Mouse (Mus musculus) liver, embryonic 15.5 days (tissue): Measurements from ENCODE around the gene Fat3. TPM values are rescaled to one million over a fixed set of nuclear protein-coding genes. Genes with fewer than 3 reads are reported as not detected.

Experiments
- ATAC-seq: fragments of 200-750 bp; cut with Nextera tagmentation; 2 replicates; pipeline ENCODE4 v1.8.0; 2017; ENCODE audit warnings: moderate number of reproducible peaks, mild to moderate bottlenecking, moderate library complexity; ENCODE audit not compliant: insufficient read depth
- H3K27ac ChIP-seq: fragments of 300-500 bp; sonication (generic); replicated peaks from 2 replicates; pipeline ENCODE4 v1.5.1; 2015; ENCODE audit warnings: mild to moderate bottlenecking, inconsistent platforms
- H3K27me3 ChIP-seq: fragments of 300-500 bp; sonication (generic); 2 replicates; pipeline ENCODE4 v1.6.1; 2015; ENCODE audit warnings: mild to moderate bottlenecking, inconsistent platforms
- H3K36me3 ChIP-seq: fragments of 300-500 bp; sonication (generic); replicated peaks from 2 replicates; pipeline ENCODE4 v1.6.1; 2015; ENCODE audit warnings: moderate library complexity, mild to moderate bottlenecking, inconsistent platforms
- H3K4me1 ChIP-seq: fragments of 300-500 bp; sonication (generic); replicated peaks from 2 replicates; pipeline ENCODE4 v1.6.1; 2015; ENCODE audit warnings: inconsistent platforms
- H3K4me2 ChIP-seq: fragments of 300-500 bp; sonication (generic); 2 replicates; pipeline ENCODE4 v1.6.1; 2015; ENCODE audit warnings: moderate library complexity, mild to moderate bottlenecking, inconsistent platforms
- H3K4me3 ChIP-seq: fragments of 300-500 bp; sonication (generic); replicated peaks from 2 replicates; pipeline ENCODE4 v1.5.1; 2015; ENCODE audit warnings: mild to moderate bottlenecking, inconsistent platforms
- H3K9ac ChIP-seq: fragments of 300-500 bp; sonication (generic); 2 replicates; pipeline ENCODE4 v1.6.1; 2015; ENCODE audit warnings: moderate library complexity, mild to moderate bottlenecking, inconsistent platforms
- H3K9me3 ChIP-seq: fragments of 300-500 bp; sonication (generic); replicated peaks from 2 replicates; pipeline ENCODE4 v1.6.1; 2016; ENCODE audit warnings: inconsistent platforms
- WGBS: fragments of 180-500 bp; shearing (Covaris S2); methylation state at CpG from one replicate; pipeline ENCODE4 v1.1.7; 2015; ENCODE audit warnings: mixed read lengths; ENCODE audit not compliant: insufficient replicate concordance; 5-methylcytosine and 5-hydroxymethylcytosine counted together
- polyA plus RNA-seq: library from polyadenylated mRNA; unstranded; fragments of >200 nt; fragmentation: Nextera tagmentation; extraction: Ambion mirVana; gene quantifications from 2 replicates; pipeline ENCODE4 v1.2.1, GENCODE M21; 2015

Gene Fat3
- polyA plus RNA-seq, 1 experiment from 2014 or later, result 0.06 TPM

- Histone ChIP-seq H3K9ac (no peak overlapping the region), H3K9me3 (no peaks in the 10 kb centered on the region), H3K4me1 (no peaks in the 10 kb centered on the region), H3K27me3 (no peaks in the 10 kb centered on the region), H3K4me2 (no peak overlapping the region), H3K27ac (no peak overlapping the region), H3K36me3 (no peaks in the 10 kb centered on the region), H3K4me3 (no peak overlapping the region)
- 27% methylated on average over 4 of the region's 4 CpGs for WGBS
- ATAC-seq, result no peak
Observed at GRCm38 (mm10) chr9:16353049-16353724, 147.9 kb downstream of the Fat3 start.

GRCm38 (mm10) chr9:16352486-16353048 is 148.5 kb downstream of the Fat3 start:
- ATAC-seq, result no peak
- WGBS, result 41% methylated on average over 3 of the region's 4 CpGs
- no peak overlapping the region for H3K4me3 ChIP-seq
- H3K9ac ChIP-seq, result no peak overlapping the region
- no peaks in the 10 kb centered on the region for H3K4me1 ChIP-seq
- no peaks in the 10 kb centered on the region for H3K36me3 ChIP-seq
- no peaks in the 10 kb centered on the region for H3K9me3 ChIP-seq
- H3K4me2 ChIP-seq, result no peak overlapping the region
- no peaks in the 10 kb centered on the region for H3K27me3 ChIP-seq
- no peak overlapping the region for H3K27ac ChIP-seq

GRCm38 (mm10) chr9:16344902-16345855 is 155.9 kb downstream of the Fat3 start:
- Histone ChIP-seq H3K4me2 (no peak overlapping the region), H3K27ac (no peak overlapping the region), H3K9ac (no peak overlapping the region), H3K27me3 (no peaks in the 10 kb centered on the region), H3K9me3 (no peaks in the 10 kb centered on the region), H3K4me1 (no peaks in the 10 kb centered on the region), H3K4me3 (no peak overlapping the region), H3K36me3 (no peaks in the 10 kb centered on the region)
- ATAC-seq, result no peak
- 62% methylated on average over 11 of the region's 11 CpGs for WGBS

GRCm38 (mm10) chr9:16343191-16343590 is 157.9 kb downstream of the Fat3 start:
- H3K36me3 ChIP-seq, result no peaks in the 10 kb centered on the region
- no peak overlapping the region for H3K9ac ChIP-seq
- no peaks in the 10 kb centered on the region for H3K9me3 ChIP-seq
- H3K4me3 ChIP-seq, result no peak overlapping the region
- no peak overlapping the region for H3K27ac ChIP-seq
- WGBS, result 59% methylated on average over 2 of the region's 2 CpGs
- H3K4me2 ChIP-seq, result no peak overlapping the region
- no peak for ATAC-seq
- H3K27me3 ChIP-seq, result no peaks in the 10 kb centered on the region
- no peaks in the 10 kb centered on the region for H3K4me1 ChIP-seq

- Histone ChIP-seq H3K27ac (no peak overlapping the region), H3K9me3 (no peaks in the 10 kb centered on the region), H3K4me2 (no peak overlapping the region), H3K36me3 (no peaks in the 10 kb centered on the region), H3K9ac (no peak overlapping the region), H3K27me3 (no peaks in the 10 kb centered on the region), H3K4me1 (no peaks in the 10 kb centered on the region), H3K4me3 (no peak overlapping the region)
- no peak for ATAC-seq
- 39% methylated on average over 8 of the region's 8 CpGs for WGBS
Observed at GRCm38 (mm10) chr9:16342577-16342976, 158.5 kb downstream of the Fat3 start.

GRCm38 (mm10) chr9:16330290-16330984 is 170.6 kb downstream of the Fat3 start:
- Histone ChIP-seq H3K9ac (no peak overlapping the region), H3K27ac (no peak overlapping the region), H3K4me1 (no peaks in the 10 kb centered on the region), H3K9me3 (no peaks in the 10 kb centered on the region), H3K4me2 (no peak overlapping the region), H3K27me3 (no peaks in the 10 kb centered on the region), H3K36me3 (no peaks in the 10 kb centered on the region), H3K4me3 (no peak overlapping the region)
- ATAC-seq, result no peak
- 28% methylated on average over 3 of the region's 3 CpGs for whole genome bisulfite sequencing

GRCm38 (mm10) chr9:16318957-16319356 is 182.1 kb downstream of the Fat3 start:
- 55% methylated on average over 1 of the region's 1 CpGs for WGBS
- Histone ChIP-seq H3K27me3 (no peaks in the 10 kb centered on the region), H3K9me3 (no peaks in the 10 kb centered on the region), H3K36me3 (no peaks in the 10 kb centered on the region), H3K27ac (no peak overlapping the region), H3K4me1 (no peaks in the 10 kb centered on the region), H3K4me3 (no peak overlapping the region), H3K4me2 (no peak overlapping the region), H3K9ac (no peak overlapping the region)
- no peak for ATAC-seq

- ATAC-seq, result no peak
- H3K9me3 ChIP-seq, result no peaks in the 10 kb centered on the region
- no peak overlapping the region for H3K27ac ChIP-seq
- H3K4me3 ChIP-seq, result no peak overlapping the region
- no peaks in the 10 kb centered on the region for H3K4me1 ChIP-seq
- no peaks in the 10 kb centered on the region for H3K27me3 ChIP-seq
- H3K9ac ChIP-seq, result no peak overlapping the region
- no peaks in the 10 kb centered on the region for H3K36me3 ChIP-seq
- no peak overlapping the region for H3K4me2 ChIP-seq
- 11% methylated on average over 4 of the region's 4 CpGs for WGBS
Observed at GRCm38 (mm10) chr9:16312599-16313197, 188.4 kb downstream of the Fat3 start.

- Histone ChIP-seq H3K4me3 (no peak overlapping the region), H3K4me2 (no peak overlapping the region), H3K4me1 (no peaks in the 10 kb centered on the region), H3K36me3 (no peaks in the 10 kb centered on the region), H3K27ac (no peak overlapping the region), H3K9me3 (no peaks in the 10 kb centered on the region), H3K9ac (no peak overlapping the region), H3K27me3 (no peaks in the 10 kb centered on the region)
- 45% methylated on average over 5 of the region's 5 CpGs for whole genome bisulfite sequencing
- ATAC-seq, result no peak
Observed at GRCm38 (mm10) chr9:16310855-16311848, 189.9 kb downstream of the Fat3 start.

GRCm38 (mm10) chr9:16310305-16310704 is 190.8 kb downstream of the Fat3 start:
- no peak overlapping the region for H3K4me2 ChIP-seq
- WGBS, result 60% methylated on average over 4 of the region's 4 CpGs
- H3K36me3 ChIP-seq, result no peaks in the 10 kb centered on the region
- H3K4me1 ChIP-seq, result no peaks in the 10 kb centered on the region
- no peaks in the 10 kb centered on the region for H3K9me3 ChIP-seq
- H3K27me3 ChIP-seq, result no peaks in the 10 kb centered on the region
- H3K4me3 ChIP-seq, result no peak overlapping the region
- H3K9ac ChIP-seq, result no peak overlapping the region
- H3K27ac ChIP-seq, result no peak overlapping the region
- ATAC-seq, result no peak
